Mouse (Mus musculus) Patski (cell line): ENCODE measurements around the gene Rapgef1. TPM values are rescaled to one million over a fixed set of nuclear protein-coding genes. Genes with fewer than 3 reads are reported as not detected.
A peak's percentile ranks its signal among the peaks of the same experiment; 100 is the strongest.

Source experiments
- ATAC-seq: fragments of 100-300 bp; one replicate; pipeline ENCODE4 v1.8.0; 2021
- CTCF ChIA-PET: fragments of 350-600 bp; sonication (Branson Sonifier 250); formaldehyde crosslinking; loops from one replicate; lab custom pipeline; 2022; ENCODE audit warnings: inconsistent platforms; lab: Charles Lee
- POLR2A ChIA-PET: fragments of 350-600 bp; sonication (Branson Sonifier 250); formaldehyde crosslinking; loops from one replicate; lab custom pipeline; 2022; ENCODE audit warnings: antibody characterized with exemption, inconsistent platforms; lab: Charles Lee
- DNase-seq: peaks from one replicate; pipeline ENCODE4 v3.0.0-alpha.2; 2011; ENCODE audit warnings: low read depth, low spot score
- H3K27me3 ChIP-seq: fragments of 371-371 bp; one replicate; pipeline ENCODE4 v1.5.1; 2021
- CTCF ChIP-seq: fragments of 100-300 bp; IDR thresholded peaks from one replicate; pipeline ENCODE4 v1.5.1; 2021
- in situ Hi-C: fragments of 300-500 bp; cut with MboI; formaldehyde crosslinking; loops from 3 replicates; pipeline ENCODE4 v1.11.1; 2018; ENCODE audit warnings: low pct_unique_long_range_greater_than_20kb, mixed read lengths
- polyA plus RNA-seq: library from polyadenylated mRNA; unstranded; gene quantifications from one replicate; pipeline ENCODE4 v1.2.3, GENCODE M21; 2021

Gene Rapgef1
- polyA plus RNA-seq, 1 experiment from 2014 or later: 45.4 TPM

DNA sequence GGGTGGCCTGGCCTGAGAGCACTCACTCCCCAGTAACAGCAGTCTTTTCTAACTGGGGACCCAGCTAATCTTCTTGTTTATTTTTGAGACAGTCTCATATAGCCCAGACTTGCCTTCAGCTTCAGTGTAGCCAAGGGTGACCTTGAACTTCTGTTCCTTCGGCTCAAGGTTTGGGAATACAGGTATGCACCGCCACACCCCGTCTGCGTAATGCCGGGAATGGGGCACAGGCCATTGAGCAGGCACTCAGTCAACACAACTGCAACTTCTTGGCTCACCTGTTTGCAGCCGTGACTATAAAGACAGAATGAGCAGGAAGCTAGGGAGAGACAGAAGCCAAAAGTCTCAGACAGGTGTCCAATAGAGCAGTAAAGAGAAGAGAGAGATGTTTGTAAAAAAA is 124.7 kb downstream of the Rapgef1 start:
- in situ Hi-C loops: no loop called here
- POLR2A ChIA-PET: interaction anchor here (0.6 kb wide), 1 partner anchor 184 kb away, joined by 4 read pairs; no protein-coding TSS in a partner anchor
- CTCF ChIA-PET: no interaction called here
- no peak for TF ChIP-seq CTCF
- no peak for DNase-seq
- no peaks in the 10 kb centered on the region for H3K27me3 ChIP-seq
- ATAC-seq: no peak

DNA sequence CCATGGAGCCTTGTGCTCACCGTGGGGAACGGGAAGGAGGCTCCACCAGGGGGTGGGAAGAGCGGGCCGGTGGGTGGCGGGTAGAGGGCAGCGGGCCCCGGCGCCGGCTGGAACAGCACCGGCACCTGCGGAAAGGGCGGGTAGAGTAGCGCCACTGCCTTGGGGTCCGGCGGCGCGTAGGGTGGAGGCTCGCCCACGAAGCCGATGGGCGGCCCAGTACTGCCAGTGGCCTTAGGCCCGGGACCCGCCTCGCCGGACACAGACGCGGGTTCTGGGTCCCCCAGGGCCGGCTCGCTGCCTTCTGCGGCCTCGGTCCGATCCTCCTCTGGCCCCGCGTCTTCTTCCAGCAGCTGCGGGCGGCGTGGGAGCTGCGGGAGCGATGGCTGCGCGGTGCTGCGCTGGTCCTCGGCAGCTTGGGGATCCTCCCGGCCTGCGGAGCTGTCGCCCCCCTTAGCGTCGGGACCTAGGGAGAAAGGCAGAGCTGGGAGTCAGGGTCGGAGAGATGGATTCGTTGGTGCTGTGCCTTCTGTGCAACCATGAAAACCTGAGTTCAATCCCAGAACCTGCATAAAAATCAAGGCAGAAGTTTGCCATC is 127.8 kb downstream of the Rapgef1 start:
- CTCF ChIA-PET: interaction anchor here (0.6 kb wide), 1 partner anchor 1809 kb away, joined by 3 read pairs; no protein-coding TSS in a partner anchor
- POLR2A ChIA-PET: interaction anchor here (0.7 kb wide), 1 partner anchor 35 kb away, joined by 3 read pairs; no protein-coding TSS in a partner anchor
- ATAC-seq (no peak), DNase-seq (no peak)
- in situ Hi-C loops: no loop called here
- no peak for TF ChIP-seq CTCF
- no peaks in the 10 kb centered on the region for H3K27me3 ChIP-seq

- in situ Hi-C loops: no loop called here
- no peaks in the 10 kb centered on the region for H3K27me3 ChIP-seq
- no peak for TF ChIP-seq CTCF
- no peak for DNase-seq
- ATAC-seq: no peak
- ChIA-PET POLR2A (interaction anchor here (0.7 kb wide), 1 partner anchor 36 kb away, joined by 3 read pairs; no protein-coding TSS in a partner anchor), CTCF (interaction anchor here (0.6 kb wide), 1 partner anchor 1809 kb away, joined by 3 read pairs; no protein-coding TSS in a partner anchor)
Measured at GRCm38 (mm10) chr2:29747852-29748251, 128.3 kb downstream of the Rapgef1 start.

- in situ Hi-C loops: no loop called here
- POLR2A ChIA-PET: no interaction called here
- DNase-seq: no peak
- CTCF ChIA-PET: interaction anchor here (0.7 kb wide), 1 partner anchor 21 kb away, joined by 3 read pairs; no protein-coding TSS in a partner anchor
- ATAC-seq: no peak
- no peaks in the 10 kb centered on the region for H3K27me3 ChIP-seq
- TF ChIP-seq CTCF: no peak
Measured at GRCm38 (mm10) chr2:29748499-29748898, 129.0 kb downstream of the Rapgef1 start.

GRCm38 (mm10) chr2:29751497-29751896 is 132.0 kb downstream of the Rapgef1 start, which contains the start of gene Gm13420:
Gm13420 (minus strand) TSS chr2:29751685.
- no peaks in the 10 kb centered on the region for H3K27me3 ChIP-seq
- peak; percentile 73 for ATAC-seq
- ChIA-PET POLR2A (no interaction called here), CTCF (interaction anchor here (1.4 kb wide), 1 partner anchor 13 kb away, joined by 9 read pairs; no protein-coding TSS in a partner anchor)
- DNase-seq: no peak
- no peak for TF ChIP-seq CTCF
- in situ Hi-C loops: no loop called here

GRCm38 (mm10) chr2:29752397-29752796 is 132.9 kb downstream of the Rapgef1 start:
- TF ChIP-seq CTCF: no peak
- DNase-seq (no peak), ATAC-seq (no peak)
- CTCF ChIA-PET: interaction anchor here (1.4 kb wide), 1 partner anchor 12 kb away, joined by 9 read pairs; no protein-coding TSS in a partner anchor
- no peaks in the 10 kb centered on the region for H3K27me3 ChIP-seq
- in situ Hi-C loops: no loop called here
- POLR2A ChIA-PET: no interaction called here

DNA sequence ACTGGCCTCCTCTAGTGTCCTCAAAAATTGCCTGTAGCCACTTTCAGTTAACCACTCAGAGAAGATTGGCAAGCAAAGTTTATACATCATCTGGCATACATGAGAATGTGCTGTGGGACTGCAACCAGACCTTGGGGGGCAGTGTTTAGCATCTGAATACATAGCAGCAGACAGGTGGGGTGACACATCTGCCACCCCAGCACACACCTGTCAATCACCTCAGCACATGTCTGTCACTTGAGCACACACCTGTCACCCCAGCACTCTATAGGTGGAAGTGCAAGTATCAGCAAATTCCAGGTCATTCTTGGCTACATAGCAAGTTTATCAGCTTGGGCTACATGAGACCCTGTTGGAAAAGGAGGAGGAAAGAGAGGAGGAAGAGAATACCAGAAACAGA is 136.2 kb downstream of the Rapgef1 start:
- in situ Hi-C loops: no loop called here
- ChIA-PET POLR2A (no interaction called here), CTCF (interaction anchor here (1.1 kb wide), 1 partner anchor 19 kb away, joined by 3 read pairs; no protein-coding TSS in a partner anchor)
- DNase-seq: no peak
- no peak for ATAC-seq
- H3K27me3 ChIP-seq: no peaks in the 10 kb centered on the region
- no peak for TF ChIP-seq CTCF

- peak; percentile 91 for TF ChIP-seq CTCF
- ChIA-PET POLR2A (interaction anchor here (1.0 kb wide), 1 partner anchor 38 kb away, joined by 3 read pairs; the partner anchor contains the start of gene Slc27a4), CTCF (interaction anchor here (0.8 to 1.9 kb wide), 12 partner anchors 13 to 170 kb away, joined by 3 to 17 read pairs (median 4); partner anchors contain the start of genes Gm13420, Slc27a4 and Urm1)
- DNase-seq: no peak
- peaks cover 8% of the 10 kb centered on the region for H3K27me3 ChIP-seq
- in situ Hi-C loops: loop anchor here (5.0 kb wide), 1 partner anchor 52 kb away; no protein-coding TSS in a partner anchor
- ATAC-seq: peak; percentile 57
Measured at GRCm38 (mm10) chr2:29764831-29765230, 145.3 kb downstream of the Rapgef1 start.

DNA sequence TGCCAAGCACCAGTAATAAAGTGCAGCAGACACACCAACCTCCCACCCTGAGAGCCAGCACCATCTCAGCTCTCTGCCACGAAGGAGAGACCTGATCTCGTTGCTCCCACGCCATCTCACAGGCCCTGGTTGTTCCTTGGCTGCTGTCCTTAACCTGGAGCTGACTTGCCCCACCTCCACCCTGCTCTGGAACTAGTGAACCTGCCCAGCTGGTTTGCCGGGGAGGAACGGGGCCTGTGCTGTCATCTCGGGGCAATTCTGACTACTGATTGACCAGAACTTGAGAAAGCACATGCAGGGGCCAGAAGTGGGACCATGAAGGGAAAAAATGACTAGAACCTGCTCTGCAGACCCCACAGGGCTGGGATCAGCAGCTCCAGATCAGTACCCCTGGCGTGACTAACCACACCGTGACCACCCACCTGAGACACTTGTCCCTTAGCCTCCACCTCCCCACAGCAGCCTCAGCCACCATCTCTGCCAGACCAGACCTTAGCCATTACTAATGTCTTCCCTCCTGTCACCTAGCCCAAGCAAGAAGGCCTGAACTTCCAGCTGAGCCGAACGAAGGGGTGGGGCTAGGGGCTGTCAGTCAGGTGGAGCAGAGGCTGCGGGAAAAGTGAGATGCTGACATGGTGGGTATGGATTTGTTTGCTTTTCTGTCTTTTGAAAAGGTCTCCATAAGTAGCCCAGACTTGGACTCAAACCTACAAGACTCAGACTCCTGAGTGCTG is 148.6 kb downstream of the Rapgef1 start:
- in situ Hi-C loops: loop anchor here (5.0 kb wide), 1 partner anchor 49 kb away; no protein-coding TSS in a partner anchor
- H3K27me3 ChIP-seq: no peaks in the 10 kb centered on the region
- TF ChIP-seq CTCF: no peak
- ChIA-PET POLR2A (interaction anchor here (0.6 to 1.5 kb wide), 3 partner anchors 16 to 49 kb away, joined by 3 read pairs; no protein-coding TSS in a partner anchor), CTCF (interaction anchor here (1.6 kb wide), 1 partner anchor 38 kb away, joined by 6 read pairs; no protein-coding TSS in a partner anchor)
- no peak for ATAC-seq
- no peak for DNase-seq

- ATAC-seq (no peak), DNase-seq (no peak)
- in situ Hi-C loops: loop anchor here (5.0 kb wide), 1 partner anchor 48 kb away; no protein-coding TSS in a partner anchor
- ChIA-PET POLR2A (interaction anchor here (1.0 to 1.5 kb wide), 2 partner anchors 16 to 49 kb away, joined by 3 read pairs; no protein-coding TSS in a partner anchor), CTCF (interaction anchor here (0.8 to 1.6 kb wide), 2 partner anchors 12 to 37 kb away, joined by 3 to 6 read pairs; no protein-coding TSS in a partner anchor)
- H3K27me3 ChIP-seq: no peaks in the 10 kb centered on the region
- no peak for TF ChIP-seq CTCF
Measured at GRCm38 (mm10) chr2:29768901-29769300, 149.4 kb downstream of the Rapgef1 start.
